Mouse (Mus musculus): ENCODE data around the gene Hapln3. TPM values are rescaled to one million over a fixed set of nuclear protein-coding genes. Genes with fewer than 3 reads are reported as not detected.

The Hapln3 gene
- polyA plus RNA-seq, 1 experiment from 2014 or later, result 2.5 TPM

DNA sequence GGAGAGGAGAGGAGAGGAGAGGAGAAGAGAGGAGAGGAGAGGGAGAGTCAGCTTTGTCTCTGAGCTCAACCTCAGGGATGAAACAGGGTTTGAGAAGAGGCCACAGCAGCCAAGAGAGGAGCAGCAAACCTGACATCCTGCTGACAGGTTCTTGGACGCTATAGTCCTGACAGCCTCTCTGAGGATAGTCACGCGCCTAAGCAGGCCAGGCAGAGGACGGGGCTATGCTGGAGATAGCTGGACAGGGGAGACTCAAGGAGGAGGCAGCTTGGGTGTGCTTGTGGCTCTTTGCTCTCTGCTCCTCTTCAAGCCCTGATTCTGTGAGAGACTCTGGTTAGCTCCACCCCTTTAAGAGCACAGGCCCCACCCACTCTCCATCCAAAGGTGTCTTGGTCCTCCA, 62.6 kb downstream of the Hapln3 start:
- Histone ChIP-seq H3K9me3 (no peaks in the 10 kb centered on the region), H3K27ac (no peak overlapping the region), H3K4me2 (replicated peaks) (no peak overlapping the region), H3K4me1 (no peaks in the 10 kb centered on the region), H3K27me3 (no peaks in the 10 kb centered on the region), H3K4me3 (no peak overlapping the region), H3K36me3 (no peaks in the 10 kb centered on the region), H3K9ac (no peak overlapping the region)
- no peak for ATAC-seq (ENCODE audit: insufficient number of reproducible peaks, insufficient read depth, low FRiP score, low TSS enrichment)
- WGBS, result 49% methylated on average over 4 of the region's 4 CpGs

GRCm38 (mm10) chr7:79067466-79067865, 63.4 kb downstream of the Hapln3 start:
- Histone ChIP-seq H3K9me3 (no peaks in the 10 kb centered on the region), H3K27me3 (no peaks in the 10 kb centered on the region), H3K27ac (no peak overlapping the region), H3K4me1 (no peaks in the 10 kb centered on the region), H3K4me3 (no peak overlapping the region), H3K4me2 (replicated peaks) (no peak overlapping the region), H3K9ac (no peak overlapping the region), H3K36me3 (no peaks in the 10 kb centered on the region)
- WGBS, result 77% methylated on average over 7 of the region's 7 CpGs
- ATAC-seq (ENCODE audit: insufficient number of reproducible peaks, insufficient read depth, low FRiP score, low TSS enrichment), result no peak

Other genes starting within 250 kb of the Hapln3 start
- 43.4 and 45.8 TPM in 2 replicates for gene Aen, start 235.2 kb downstream of the Hapln3 start, polyA plus RNA-seq (2016; fragmentation: Nextera tagmentation; extraction: Ambion mirVana)
- gene Isg20, start 217.6 kb downstream of the Hapln3 start, polyA plus RNA-seq (2016; fragmentation: Nextera tagmentation; extraction: Ambion mirVana), result 0.59 TPM in 1 of 2 replicates, not detected in the other
- gene Acan, start 77.5 kb downstream of the Hapln3 start, polyA plus RNA-seq (2016; fragmentation: Nextera tagmentation; extraction: Ambion mirVana), result 4.8 and 8.1 TPM in 2 replicates
- gene Mfge8, start 18.0 kb upstream of the Hapln3 start, polyA plus RNA-seq (2016; fragmentation: Nextera tagmentation; extraction: Ambion mirVana), result 118 and 123 TPM in 2 replicates
- gene Abhd2, start 142.2 kb upstream of the Hapln3 start, polyA plus RNA-seq (2016; fragmentation: Nextera tagmentation; extraction: Ambion mirVana), result 11.0 and 11.9 TPM in 2 replicates

Measured in embryonic facial prominence, embryonic 12.5 days (tissue).